Mouse (Mus musculus): Measurements from ENCODE around the gene Hist1h4f.
A peak's percentile ranks its signal among the peaks of the same experiment; 100 is the strongest.

Hist1h4f gene

DNA sequence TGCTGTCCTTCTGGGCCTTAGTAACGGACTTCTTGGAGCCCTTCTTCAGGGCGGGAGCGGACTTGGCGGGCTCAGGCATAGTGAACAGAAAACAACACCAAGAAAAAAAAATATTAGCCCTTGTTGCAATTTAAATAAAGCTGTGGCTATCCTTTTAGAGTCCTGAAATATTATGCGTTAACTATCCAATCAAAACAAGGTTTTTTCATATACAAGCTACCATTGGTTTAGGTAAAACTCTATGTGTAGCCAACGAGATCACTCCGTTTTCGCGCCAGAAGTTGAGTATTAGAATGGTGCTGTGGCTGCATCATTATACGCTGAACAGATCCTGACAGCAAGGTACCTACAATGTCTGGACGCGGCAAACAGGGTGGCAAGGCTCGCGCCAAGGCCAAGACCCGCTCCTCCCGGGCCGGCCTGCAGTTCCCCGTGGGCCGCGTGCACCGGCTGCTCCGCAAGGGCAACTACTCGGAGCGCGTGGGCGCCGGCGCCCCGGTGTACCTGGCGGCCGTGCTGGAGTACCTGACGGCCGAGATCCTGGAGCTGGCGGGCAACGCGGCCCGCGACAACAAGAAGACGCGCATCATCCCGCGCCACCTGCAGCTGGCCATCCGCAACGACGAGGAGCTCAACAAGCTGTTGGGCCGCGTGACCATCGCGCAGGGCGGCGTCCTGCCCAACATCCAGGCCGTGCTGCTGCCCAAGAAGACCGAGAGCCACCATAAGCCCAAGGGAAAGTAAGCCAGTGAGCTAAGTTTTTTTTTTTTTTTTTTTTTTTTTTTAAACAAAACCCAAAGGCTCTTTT, 17.7 kb downstream of the Hist1h4f start, which contains the start of gene Hist1h2af:
Gene Hist1h2af, plus strand, starts transcription at position 347 of the 808 bp plus-strand sequence.
- DNase-seq (ENCODE audit: low spot score in 2 of 2) = peak; percentile 40 to 54

GRCm38 (mm10) chr13:23532262-23533075, 19.0 kb downstream of the Hist1h4f start:
- no peak for DNase-seq (ENCODE audit: low spot score in 2 of 2)

DNA sequence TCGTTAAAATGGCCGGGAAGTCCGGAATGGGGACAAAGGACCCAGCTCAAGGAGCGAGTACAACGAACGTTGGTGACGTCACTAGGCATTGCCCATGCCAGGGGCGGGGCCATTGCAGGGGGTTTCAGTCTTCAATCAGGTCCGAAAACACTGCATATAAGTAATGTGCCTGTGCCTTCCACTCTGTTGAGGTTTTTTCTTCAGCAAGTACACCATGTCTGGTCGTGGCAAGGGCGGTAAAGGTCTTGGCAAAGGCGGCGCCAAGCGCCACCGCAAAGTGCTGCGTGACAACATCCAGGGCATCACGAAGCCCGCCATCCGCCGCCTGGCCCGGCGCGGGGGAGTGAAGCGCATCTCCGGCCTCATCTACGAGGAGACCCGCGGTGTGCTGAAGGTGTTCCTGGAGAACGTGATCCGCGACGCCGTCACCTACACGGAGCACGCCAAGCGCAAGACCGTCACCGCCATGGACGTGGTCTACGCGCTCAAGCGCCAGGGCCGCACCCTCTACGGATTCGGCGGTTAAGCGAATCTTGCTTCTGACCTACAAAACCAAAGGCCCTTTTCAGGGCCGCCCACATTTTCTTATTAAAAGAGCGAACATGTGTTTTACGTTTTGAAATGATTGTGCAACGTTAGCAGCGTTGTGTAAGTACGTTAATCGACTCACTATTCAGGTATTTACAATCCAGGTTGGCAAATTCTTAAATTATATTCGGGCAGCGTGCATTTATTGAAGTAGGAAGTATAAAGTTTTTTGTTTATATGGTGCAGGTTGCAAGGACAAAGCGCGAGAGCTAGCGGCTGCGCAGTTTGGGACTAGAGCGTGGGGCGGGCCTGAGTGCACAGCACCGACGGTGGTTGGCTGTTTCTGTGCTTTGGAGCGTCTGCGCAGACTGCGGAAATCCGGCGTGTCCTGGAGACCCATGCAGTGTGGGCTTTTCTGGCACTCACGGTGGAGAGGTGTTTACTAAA, 20.3 kb downstream of the Hist1h4f start, which contains the start of gene Hist1h4h:
Gene Hist1h4h, plus strand, starts transcription at position 150 of the 975 bp plus-strand sequence.
- DNase-seq (ENCODE audit: low spot score in 2 of 2) = peak; percentile 96 to 98

DNA sequence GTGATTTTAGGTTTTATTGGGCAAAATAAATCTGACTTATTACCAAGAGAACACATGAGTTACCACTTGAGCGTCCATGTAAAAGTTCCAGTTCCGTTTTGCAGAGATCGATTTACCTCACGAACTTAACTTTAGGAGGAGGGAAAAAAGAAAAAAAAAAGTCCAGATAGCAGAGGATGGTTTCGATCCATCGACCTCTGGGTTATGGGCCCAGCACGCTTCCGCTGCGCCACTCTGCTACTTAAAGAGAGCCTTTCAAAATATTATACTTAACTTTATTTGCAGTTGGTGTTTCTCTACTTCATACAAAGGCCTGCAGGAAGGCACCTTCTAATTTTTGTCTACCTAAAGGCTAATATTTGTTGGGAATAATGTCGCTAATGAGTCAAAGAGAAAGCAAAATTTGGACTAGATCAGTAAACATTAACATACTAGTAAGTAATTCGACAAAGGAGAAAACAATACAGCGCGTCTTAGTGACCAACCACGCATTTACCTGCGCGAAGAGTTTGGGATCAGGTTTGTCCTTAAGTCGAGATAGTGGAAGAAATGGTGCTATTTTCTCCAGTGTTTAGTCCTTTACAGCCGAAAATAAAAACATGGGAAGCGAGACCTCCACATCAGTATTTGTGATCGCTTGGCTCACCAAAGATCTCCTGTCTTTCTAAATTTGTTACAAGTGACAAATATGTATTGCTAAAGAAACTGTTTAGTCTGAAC, 21.1 kb downstream of the Hist1h4f start:
- peak; percentile 47 to 56 for DNase-seq (ENCODE audit: low spot score in 2 of 2)

DNA sequence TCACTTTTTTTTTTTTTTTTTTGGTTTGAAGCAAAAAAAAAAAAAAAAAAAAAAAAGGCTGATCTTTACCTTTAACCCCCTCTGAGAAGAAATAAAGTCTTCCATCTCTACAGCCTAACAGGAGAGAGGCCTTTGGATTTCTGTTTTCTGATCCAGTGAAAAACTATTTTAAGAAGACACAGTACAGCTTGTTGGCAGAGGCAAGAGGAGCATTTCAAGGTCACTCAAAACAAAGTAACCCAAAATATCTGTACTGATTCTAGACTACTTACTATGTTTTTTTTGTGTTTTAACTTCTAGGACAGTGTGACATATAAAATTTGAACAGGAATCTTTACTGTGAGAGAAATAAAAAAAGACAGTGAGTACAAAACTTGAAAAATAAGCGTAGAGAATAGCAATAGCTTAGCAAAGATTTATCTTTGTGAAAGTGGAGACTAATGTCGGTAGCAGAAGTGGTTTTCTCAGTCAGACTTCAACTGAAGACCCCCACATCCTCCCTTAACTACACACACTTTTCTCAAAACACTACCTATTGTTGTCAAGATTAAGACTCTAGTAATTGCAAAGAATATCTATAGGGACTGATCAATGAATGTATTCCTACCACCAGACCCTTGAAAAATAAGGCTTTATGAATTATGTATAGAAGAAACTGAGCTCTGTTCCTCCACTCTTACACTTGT, 21.8 kb downstream of the Hist1h4f start:
- no peak for DNase-seq (ENCODE audit: low spot score in 2 of 2)

DNA sequence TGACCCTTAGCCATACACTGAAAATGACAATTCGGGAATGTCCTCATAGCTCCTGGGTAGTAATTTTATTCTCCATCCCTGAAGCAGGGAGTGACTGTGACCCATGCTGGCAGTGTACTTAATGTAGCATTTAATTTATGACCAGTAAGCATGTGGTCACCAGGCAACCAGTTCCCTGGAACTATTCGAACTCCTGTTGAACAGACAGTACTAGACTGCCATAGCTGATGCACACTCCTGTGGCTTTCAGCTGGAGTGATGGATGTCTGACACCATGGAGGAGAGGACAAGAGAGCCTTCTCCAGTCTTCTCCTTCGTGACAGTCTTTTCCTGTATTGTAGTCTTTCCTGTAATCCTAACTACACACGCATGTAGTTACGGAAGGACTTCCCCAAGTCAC, 22.4 kb downstream of the Hist1h4f start:
- DNase-seq (ENCODE audit: low spot score in 2 of 2) = no peak

GRCm38 (mm10) chr13:23526312-23526711, 25.1 kb downstream of the Hist1h4f start:
- peak; percentile 90 to 91 for DNase-seq (ENCODE audit: low spot score in 2 of 2)

GRCm38 (mm10) chr13:23525901-23526300, 25.5 kb downstream of the Hist1h4f start:
- DNase-seq (ENCODE audit: low spot score in 2 of 2) = no peak

DNA sequence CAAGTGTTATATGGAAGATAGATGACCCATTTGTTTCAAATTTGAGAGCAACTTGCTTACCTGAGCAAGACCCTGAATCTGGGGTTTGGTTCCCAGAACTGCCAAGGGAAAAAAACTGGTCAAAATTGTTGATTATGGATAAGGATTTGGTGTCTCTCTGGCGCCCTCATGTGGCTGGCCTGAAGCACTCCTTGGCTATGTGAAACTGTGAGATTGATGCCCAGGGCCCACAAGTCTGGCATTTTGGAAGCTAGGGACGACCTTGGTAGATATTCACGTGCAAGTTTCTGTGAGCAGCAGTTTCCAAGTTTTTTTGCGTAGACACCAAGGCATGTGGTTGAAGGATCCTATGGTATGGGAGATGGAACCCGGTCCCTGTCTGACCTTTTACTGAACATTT, 26.8 kb downstream of the Hist1h4f start:
- DNase-seq (ENCODE audit: low spot score in 2 of 2) = peak; percentile 55 to 66

- DNase-seq (ENCODE audit: low spot score in 2 of 2) = no peak
Measured at GRCm38 (mm10) chr13:23523976-23524375, 27.5 kb downstream of the Hist1h4f start.

- DNase-seq (ENCODE audit: low spot score in 2 of 2) = peak; percentile 54 to 70
Measured at GRCm38 (mm10) chr13:23521703-23522102, 29.7 kb downstream of the Hist1h4f start.

DNA sequence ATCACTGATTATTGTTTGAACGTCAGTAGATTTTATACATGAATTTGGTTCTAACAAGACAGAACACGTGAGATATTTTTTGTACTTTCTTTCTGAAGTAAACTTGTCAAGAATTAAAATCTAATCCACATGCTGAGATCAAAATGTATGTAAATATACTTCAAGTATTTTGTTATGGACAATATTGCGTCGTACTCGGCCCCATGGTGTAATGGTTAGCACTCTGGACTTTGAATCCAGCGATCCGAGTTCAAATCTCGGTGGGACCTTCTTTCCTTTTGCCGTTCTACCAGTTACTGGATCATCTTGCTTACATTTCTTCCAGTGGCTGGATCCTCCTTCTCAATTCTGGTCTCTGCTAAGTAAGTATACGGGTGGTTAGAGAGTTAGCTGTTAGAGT, 32.0 kb downstream of the Hist1h4f start:
- peak; percentile 68 to 75 for DNase-seq (ENCODE audit: low spot score in 2 of 2)

DNA sequence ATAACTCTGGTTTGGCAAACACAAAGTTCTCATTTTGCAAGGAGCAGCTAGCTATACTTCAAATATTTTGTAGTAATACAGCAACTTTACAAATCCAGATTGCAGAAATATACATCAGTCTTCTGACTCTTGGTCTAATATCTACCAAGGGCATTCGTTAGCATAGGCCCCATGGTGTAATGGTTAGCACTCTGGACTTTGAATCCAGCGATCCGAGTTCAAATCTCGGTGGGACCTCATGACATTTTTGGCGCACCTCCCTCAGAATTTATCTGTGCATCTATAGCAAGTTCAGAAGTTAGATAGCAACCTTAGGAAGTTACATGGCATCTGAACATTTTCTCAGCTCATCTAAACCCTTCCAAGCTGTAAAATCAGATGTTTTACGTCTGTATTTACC, 32.6 kb downstream of the Hist1h4f start:
- peak; percentile 70 to 74 for DNase-seq (ENCODE audit: low spot score in 2 of 2)

DNA sequence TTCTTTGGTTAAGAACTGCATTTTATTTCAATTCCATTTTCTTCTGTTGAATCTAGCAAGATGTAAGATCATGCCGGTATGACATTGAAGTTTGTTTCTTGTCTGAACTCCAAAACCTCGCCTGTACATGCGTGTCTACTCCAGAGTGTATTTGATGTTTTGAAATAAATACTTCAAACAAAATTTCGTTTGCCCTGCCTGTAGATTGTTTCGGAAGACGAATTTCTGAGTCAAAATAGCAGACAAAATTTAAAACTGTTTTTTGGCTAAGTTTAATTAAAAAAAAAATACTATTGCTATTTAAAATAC, 33.2 kb downstream of the Hist1h4f start:
- DNase-seq (ENCODE audit: low spot score in 2 of 2) = no peak

DNA sequence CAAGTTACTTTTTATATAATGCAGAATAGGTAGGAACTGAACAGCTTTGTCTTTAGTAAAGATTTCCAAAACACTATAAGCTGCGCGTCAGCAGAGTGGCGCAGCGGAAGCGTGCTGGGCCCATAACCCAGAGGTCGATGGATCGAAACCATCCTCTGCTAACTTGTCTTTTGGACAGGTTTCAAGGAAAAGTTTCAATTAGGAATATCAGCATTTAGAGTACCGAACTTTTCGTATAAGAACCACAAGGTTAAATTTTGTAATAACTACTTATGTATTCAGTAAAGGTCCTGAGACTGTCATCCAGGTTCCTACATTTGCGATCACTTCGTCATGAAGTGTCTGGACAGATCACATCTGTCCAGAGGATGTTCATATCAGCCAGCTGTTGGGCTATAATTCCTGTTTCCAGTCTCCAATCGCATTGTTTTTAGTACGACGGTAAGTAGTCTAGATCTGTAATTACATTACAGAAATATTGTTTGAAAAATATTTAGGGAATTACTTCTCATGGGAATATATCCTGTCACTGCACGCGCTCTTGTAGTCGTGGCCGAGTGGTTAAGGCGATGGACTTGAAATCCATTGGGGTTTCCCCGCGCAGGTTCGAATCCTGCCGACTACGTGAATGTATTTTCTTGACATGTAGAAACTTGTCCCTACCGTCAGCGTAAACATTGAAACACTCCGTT, 33.7 kb downstream of the Hist1h4f start:
- peak; percentile 85 to 86 for DNase-seq (ENCODE audit: low spot score in 2 of 2)

DNA sequence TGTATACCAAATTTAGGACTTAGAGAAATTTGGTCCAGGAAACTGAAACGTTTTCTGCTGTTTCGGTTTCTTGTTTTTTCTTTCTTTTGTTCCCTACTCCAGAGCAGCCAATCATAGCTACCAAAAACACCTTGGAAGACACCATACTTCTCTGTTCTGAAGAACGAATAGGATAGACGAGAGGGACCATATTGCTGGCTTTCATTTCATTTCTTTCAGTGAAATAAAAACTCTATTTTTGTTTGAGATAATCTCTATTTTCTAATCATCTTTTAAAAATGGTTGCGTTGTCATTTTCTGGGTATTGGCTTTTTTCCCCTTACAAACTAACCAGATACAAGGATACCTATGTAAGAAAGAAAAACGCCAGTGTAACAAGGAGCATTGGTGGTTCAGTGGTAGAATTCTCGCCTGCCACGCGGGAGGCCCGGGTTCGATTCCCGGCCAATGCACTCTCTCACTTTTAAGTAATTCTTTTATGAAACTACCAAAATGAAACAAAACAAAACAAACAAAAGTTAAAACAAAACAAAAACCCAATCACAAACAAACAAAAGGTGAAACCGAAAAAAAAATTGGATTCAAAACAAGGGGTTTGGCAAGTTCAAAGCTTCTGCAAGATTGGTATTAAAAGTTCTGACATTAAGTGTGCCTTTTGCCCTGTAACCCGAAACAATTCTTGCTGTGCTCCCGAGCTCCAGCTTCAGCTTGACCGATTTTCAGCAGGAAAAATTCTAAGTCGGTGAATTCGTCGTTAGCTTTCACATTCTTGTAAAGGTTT, 34.4 kb downstream of the Hist1h4f start:
- DNase-seq (ENCODE audit: low spot score in 2 of 2) = peak; percentile 62 to 70

- no peak for DNase-seq (ENCODE audit: low spot score in 2 of 2)
Measured at GRCm38 (mm10) chr13:23515826-23516620, 35.4 kb downstream of the Hist1h4f start.

GRCm38 (mm10) chr13:23515281-23515680, 36.2 kb downstream of the Hist1h4f start:
- no peak for DNase-seq (ENCODE audit: low spot score in 2 of 2)
